Mouse (Mus musculus) MEL (cell line): ENCODE measurements around the gene Prr23a2. TPM values are rescaled to one million over a fixed set of nuclear protein-coding genes. Genes with fewer than 3 reads are reported as not detected.

Experiments used
- DNase-seq: peaks from one replicate; pipeline ENCODE4 v3.0.0; 2011; ENCODE audit warnings: low read depth, low spot score
- H3K27ac ChIP-seq: 2 replicates; pipeline ENCODE4 v1.5.1; 2012; ENCODE audit warnings: low read depth, mild to moderate bottlenecking, control low read depth, low read length, moderate library complexity; ENCODE audit not compliant: control insufficient read depth
- H3K27me3 ChIP-seq, 2 experiments: fragments of 150-350 bp in 1 of 2; sonication (generic) in 1 of 2; 2 replicates each; pipeline ENCODE4 v1.6.1; 2012; ENCODE audit warnings: low read length in 2 of 2, mild to moderate bottlenecking in 2 of 2, improper control_type of control experiment in 1 of 2, moderate library complexity in 1 of 2; ENCODE audit not compliant: insufficient read depth in 2 of 2, control insufficient read depth in 1 of 2
- H3K36me3 ChIP-seq, 2 experiments: 2 replicates each; pipeline ENCODE4 v1.6.1; 2012 to 2014; ENCODE audit warnings: low read length in 2 of 2, improper control_type of control experiment in 1 of 2, inconsistent platforms in 1 of 2, mild to moderate bottlenecking in 1 of 2; ENCODE audit not compliant: insufficient read depth in 2 of 2, control insufficient read depth in 1 of 2
- H3K4me1 ChIP-seq, 2 experiments: fragments of 150-350 bp in 1 of 2; sonication (generic) in 1 of 2; 2 replicates each; pipeline ENCODE4 v1.6.1; 2012; ENCODE audit warnings: low read length in 2 of 2, improper control_type of control experiment in 1 of 2, mild to moderate bottlenecking in 1 of 2; ENCODE audit not compliant: insufficient read depth in 2 of 2, control insufficient read depth in 1 of 2
- H3K4me3 ChIP-seq, 2 experiments: fragments of 150-350 bp in 1 of 2; sonication (generic) in 1 of 2; 2 replicates each; pipeline ENCODE4 v1.5.1; 2012; ENCODE audit warnings: low read depth in 2 of 2, low read length in 2 of 2, mild to moderate bottlenecking in 2 of 2, moderate library complexity in 2 of 2, control low read depth in 1 of 2, improper control_type of control experiment in 1 of 2; ENCODE audit not compliant: control insufficient read depth in 1 of 2, insufficient read depth in 1 of 2
- H3K79me2 ChIP-seq: 2 replicates; pipeline ENCODE4 v1.6.1; 2012; ENCODE audit warnings: mild to moderate bottlenecking, low read length, moderate library complexity; ENCODE audit not compliant: control insufficient read depth, poor library complexity, insufficient read depth
- H3K9ac ChIP-seq: 2 replicates; pipeline ENCODE4 v1.6.1; 2012; ENCODE audit warnings: low read depth, mild to moderate bottlenecking, control low read depth, low read length, moderate library complexity; ENCODE audit not compliant: control insufficient read depth, poor library complexity, severe bottlenecking
- H3K9me3 ChIP-seq: fragments of 150-350 bp; sonication (generic); replicated peaks from 2 replicates; pipeline ENCODE4 v1.6.1; 2012; ENCODE audit warnings: mild to moderate bottlenecking, low read length, improper control_type of control experiment, moderate library complexity; ENCODE audit not compliant: insufficient read depth
- BHLHE40 ChIP-seq: IDR thresholded peaks from 2 replicates; pipeline ENCODE4 v1.6.1; 2012; ENCODE audit warnings: low read depth, mild to moderate bottlenecking, inconsistent platforms, low read length, improper control_type of control experiment, borderline replicate concordance
- CHD2 ChIP-seq: IDR thresholded peaks from 2 replicates; pipeline ENCODE4 v1.6.1; 2011; ENCODE audit warnings: low read length, improper control_type of control experiment
- E2F4 ChIP-seq: IDR thresholded peaks from 2 replicates; pipeline ENCODE4 v1.6.1; 2011; ENCODE audit warnings: low read depth, low read length, improper control_type of control experiment, borderline replicate concordance
- GABPA ChIP-seq: IDR thresholded peaks from 2 replicates; pipeline ENCODE4 v1.6.1; 2012; ENCODE audit warnings: low read depth, mild to moderate bottlenecking, inconsistent platforms, low read length, improper control_type of control experiment, moderate library complexity
- GATA1 ChIP-seq: IDR thresholded peaks from 2 replicates; pipeline ENCODE4 v1.6.1; 2011; ENCODE audit warnings: low read depth, low read length, improper control_type of control experiment
- KAT2A ChIP-seq: conservative IDR thresholded peaks from 2 replicates; pipeline ENCODE4 v1.6.1; 2012; ENCODE audit warnings: low read depth, low read length, improper control_type of control experiment, inconsistent platforms
- MAFK ChIP-seq: IDR thresholded peaks from 2 replicates; pipeline ENCODE4 v1.6.1; 2011; ENCODE audit warnings: low read depth, mild to moderate bottlenecking, low read length, improper control_type of control experiment, borderline replicate concordance
- MEF2A ChIP-seq: IDR thresholded peaks from 2 replicates; pipeline ENCODE4 v1.6.1; 2014; ENCODE audit warnings: low read depth, mild to moderate bottlenecking, inconsistent platforms, low read length, improper control_type of control experiment; ENCODE audit not compliant: poor library complexity, insufficient replicate concordance, severe bottlenecking; ENCODE audit errors: extremely low read depth
- MYB ChIP-seq: IDR thresholded peaks from 2 replicates; pipeline ENCODE4 v1.6.1; 2011; ENCODE audit warnings: mild to moderate bottlenecking, low read depth, low read length, improper control_type of control experiment
- NRF1 ChIP-seq: IDR thresholded peaks from 2 replicates; pipeline ENCODE4 v1.6.1; 2014; ENCODE audit warnings: low read depth, mild to moderate bottlenecking, inconsistent platforms, low read length, improper control_type of control experiment, moderate library complexity; ENCODE audit not compliant: poor library complexity, insufficient read depth, severe bottlenecking
- RAD21 ChIP-seq: IDR thresholded peaks from 2 replicates; pipeline ENCODE4 v1.6.1; 2011; ENCODE audit warnings: mild to moderate bottlenecking, low read depth, low read length, improper control_type of control experiment
- TAL1 ChIP-seq: IDR thresholded peaks from 2 replicates; pipeline ENCODE4 v1.6.1; 2012; ENCODE audit warnings: mild to moderate bottlenecking, inconsistent platforms, low read length, moderate library complexity, mixed read lengths
- TBP ChIP-seq: IDR thresholded peaks from 2 replicates; pipeline ENCODE4 v1.8.0; 2011; ENCODE audit warnings: low read depth, low read length, improper control_type of control experiment
- TCF12 ChIP-seq: IDR thresholded peaks from 2 replicates; pipeline ENCODE4 v1.6.1; 2014; ENCODE audit warnings: low read depth, mild to moderate bottlenecking, inconsistent platforms, low read length, improper control_type of control experiment, moderate library complexity
- UBTF ChIP-seq: IDR thresholded peaks from 2 replicates; pipeline ENCODE4 v1.6.1; 2012; ENCODE audit warnings: low read depth, mild to moderate bottlenecking, inconsistent platforms, low read length, improper control_type of control experiment, moderate library complexity, borderline replicate concordance; ENCODE audit not compliant: insufficient read depth
- USF1 ChIP-seq: IDR thresholded peaks from 2 replicates; pipeline ENCODE4 v1.6.1; 2014; ENCODE audit warnings: low read depth, mild to moderate bottlenecking, inconsistent platforms, low read length, improper control_type of control experiment, moderate library complexity
- ZKSCAN1 ChIP-seq: IDR thresholded peaks from 2 replicates; pipeline ENCODE4 v1.6.1; 2012; ENCODE audit warnings: low read depth, mild to moderate bottlenecking, inconsistent platforms, low read length, improper control_type of control experiment, moderate library complexity
- ZMIZ1 ChIP-seq: IDR thresholded peaks from 2 replicates; pipeline ENCODE4 v1.6.1; 2012; ENCODE audit warnings: low read depth, mild to moderate bottlenecking, inconsistent platforms, low read length, improper control_type of control experiment, moderate library complexity
- ZNF384 ChIP-seq: IDR thresholded peaks from 2 replicates; pipeline ENCODE4 v1.6.1; 2012; ENCODE audit warnings: low read depth, mild to moderate bottlenecking, inconsistent platforms, low read length, improper control_type of control experiment
- polyA plus RNA-seq, 2 experiments: library from polyadenylated mRNA; stranded (reverse) in 1 of 2; unstranded in 1 of 2; fragments of >175 nt in 1 of 2; fragments of >200 nt in 1 of 2; gene quantifications; 2 replicates each; pipeline versions ENCODE4 v1.2.1 to v1.2.4; 2012; ENCODE audit warnings: low replicate concordance in 2 of 2, low read depth in 1 of 2; ENCODE audit not compliant: insufficient read length in 2 of 2, insufficient read depth in 1 of 2, missing spikeins in 1 of 2
- total RNA-seq: library from RNA; depleted of rRNA; stranded (reverse); fragments of 300-350 nt; gene quantifications from 2 replicates; pipeline ENCODE4 v1.2.3, GENCODE M21; 2012

Gene Prr23a2
- total and polyA plus RNA-seq, 3 experiments, result not detected

GRCm38 (mm10) chr9:98818971-98819370, 37.3 kb upstream of the Prr23a2 start:
- no peak for DNase-seq
- Histone ChIP-seq H3K9ac (no peak overlapping the region), H3K27ac (no peak overlapping the region), H3K36me3 (no peaks in the 10 kb centered on the region), H3K27me3 (no peaks in the 10 kb centered on the region), H3K9me3 (no peaks in the 10 kb centered on the region), H3K79me2 (no peaks in the 10 kb centered on the region), H3K4me1 (no peaks in the 10 kb centered on the region), H3K4me3 (no peak overlapping the region)
- TF ChIP-seq USF1 (no peak), MEF2A (no peak), CHD2 (no peak), UBTF (no peak), ZKSCAN1 (no peak), TBP (no peak), BHLHE40 (no peak)

- no peak overlapping the region for H3K4me3 ChIP-seq
- TF ChIP-seq E2F4, result no peak
- TF ChIP-seq GABPA, result no peak
- no peak for TF ChIP-seq TBP
- no peak for TF ChIP-seq ZMIZ1
- no peak for TF ChIP-seq TAL1
- TF ChIP-seq RAD21, result no peak
- no peak for TF ChIP-seq BHLHE40
- TF ChIP-seq KAT2A, result no peak
- TF ChIP-seq ZNF384, result no peak
- TF ChIP-seq, all 39 proteins: peak for 0
- no peaks in the 10 kb centered on the region for H3K4me1 ChIP-seq
- no peaks in the 10 kb centered on the region for H3K79me2 ChIP-seq
- no peaks in the 10 kb centered on the region for H3K36me3 ChIP-seq
- H3K9me3 ChIP-seq, result no peaks in the 10 kb centered on the region
- no peak overlapping the region for H3K27ac ChIP-seq
- DNase-seq, result no peak
- no peaks in the 10 kb centered on the region for H3K27me3 ChIP-seq
- no peak overlapping the region for H3K9ac ChIP-seq
Measured at GRCm38 (mm10) chr9:98819481-98819880, 36.8 kb upstream of the Prr23a2 start.

GRCm38 (mm10) chr9:98820461-98820860, 35.8 kb upstream of the Prr23a2 start:
- no peak overlapping the region for H3K9ac ChIP-seq
- H3K27me3 ChIP-seq, result no peaks in the 10 kb centered on the region

More at GRCm38 (mm10) chr9:98820461-98820860, 35.8 kb upstream of the Prr23a2 start:
- H3K4me3 ChIP-seq, result no peak overlapping the region
- TF ChIP-seq GATA1, result no peak
- no peak for TF ChIP-seq TAL1
- no peak for TF ChIP-seq UBTF
- TF ChIP-seq TCF12, result no peak
- no peak for TF ChIP-seq ZKSCAN1
- no peak for TF ChIP-seq BHLHE40
- no peak for TF ChIP-seq NRF1
- TF ChIP-seq CHD2, result no peak
- TF ChIP-seq ZNF384, result no peak
- no peak for TF ChIP-seq MYB
- no peak for TF ChIP-seq MAFK
- no peaks in the 10 kb centered on the region for H3K36me3 ChIP-seq
- H3K9me3 ChIP-seq, result no peaks in the 10 kb centered on the region
- H3K4me1 ChIP-seq, result no peaks in the 10 kb centered on the region
- no peak overlapping the region for H3K27ac ChIP-seq
- no peaks in the 10 kb centered on the region for H3K79me2 ChIP-seq
- DNase-seq, result no peak
